19 mouse cellular contexts compared by ENCODE assay signal in the genomic region with DNA sequence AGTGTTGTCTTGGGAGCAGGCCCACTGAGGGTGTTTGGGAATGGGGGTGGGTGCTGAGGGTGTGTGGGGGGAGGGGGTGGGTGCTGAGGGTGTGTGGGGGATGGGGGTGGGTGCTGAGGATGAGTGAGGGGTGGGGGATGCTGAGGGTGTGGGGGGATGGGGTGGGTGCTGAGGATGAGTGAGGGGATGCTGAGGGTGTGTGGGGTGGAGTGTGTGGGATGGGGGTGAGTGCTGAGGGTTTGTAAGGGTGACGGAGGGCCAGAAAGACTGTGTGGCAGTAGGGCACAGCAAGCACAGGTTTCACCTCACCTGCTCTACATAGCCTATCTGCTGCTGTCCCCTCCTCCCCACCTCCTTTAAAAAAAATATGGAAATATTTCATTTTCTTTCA.
"Had no signal": no experiment of that assay in that cellular context is flagged by ENCODE, and none has a peak within 500 bp of the region (broad histone marks: within the 10 kb centered on the region; RNA-seq: fewer than 3 reads in every experiment).

No protein-coding gene starts in this region.

- DNase-seq: kidney, adult 11 months; kidney, adult 8-10 months; kidney, postnatal 25 days; layer of hippocampus, adult 9-11 months; liver; lung, adult 18-20 months; midbrain, embryonic 14.5 days; right cerebral cortex, postnatal 25 days; spleen, adult 18-20 months; thymus, postnatal 25 days had no signal

- H3K9me3 ChIP-seq: limb, embryonic 10.5 days; limb, embryonic 13.5 days; liver, embryonic 12.5 days; liver, embryonic 15.5 days; neural tube, embryonic 13.5 days; stomach, embryonic 15.5 days had no signal

- ATAC-seq: liver, embryonic 12.5 days had no signal

- H3K9ac ChIP-seq: limb, embryonic 13.5 days; liver, embryonic 12.5 days; liver, embryonic 15.5 days; neural tube, embryonic 13.5 days; stomach, embryonic 15.5 days had no signal

- H3K4me3 ChIP-seq: layer of hippocampus, adult 2 months; limb, embryonic 10.5 days; limb, embryonic 13.5 days; liver, embryonic 12.5 days; liver, embryonic 15.5 days; myocyte; neural tube, embryonic 13.5 days; stomach, embryonic 15.5 days had no signal

- H3K36me3 ChIP-seq: limb, embryonic 10.5 days; limb, embryonic 13.5 days; liver, embryonic 12.5 days; liver, embryonic 15.5 days; neural tube, embryonic 13.5 days; stomach, embryonic 15.5 days had no signal

- H3K27me3 ChIP-seq: limb, embryonic 13.5 days; liver, embryonic 12.5 days; liver, embryonic 15.5 days; neural tube, embryonic 13.5 days; stomach, embryonic 15.5 days had no signal

- H3K27ac ChIP-seq: layer of hippocampus, adult 2 months; limb, embryonic 10.5 days; limb, embryonic 13.5 days; liver, embryonic 12.5 days; liver, embryonic 15.5 days; macrophage; neural tube, embryonic 13.5 days; stomach, embryonic 15.5 days had no signal

- H3K4me1 ChIP-seq: liver, embryonic 12.5 days; liver, embryonic 15.5 days; neural tube, embryonic 13.5 days; stomach, embryonic 15.5 days had no signal

- H3K4me2 ChIP-seq: limb, embryonic 13.5 days; liver, embryonic 12.5 days; liver, embryonic 15.5 days; neural tube, embryonic 13.5 days; stomach, embryonic 15.5 days had no signal
